Mouse (Mus musculus) kidney, embryonic 14.5 days (tissue): Measurements from ENCODE around the gene Smarcd1. TPM values are rescaled to one million over a fixed set of nuclear protein-coding genes. Genes with fewer than 3 reads are reported as not detected.
"Not testable (repeated sequence)": the region's sequence is repeated elsewhere in the genome, so short reads cannot be mapped to it uniquely, and the experiment has no call there.

Source experiments
- ATAC-seq: fragments of 200-750 bp; cut with Nextera tagmentation; 2 replicates; pipeline ENCODE4 v1.8.0; 2017; ENCODE audit warnings: moderate number of reproducible peaks, mild to moderate bottlenecking, moderate TSS enrichment, moderate library complexity; ENCODE audit not compliant: low FRiP score, low TSS enrichment
- H3K27ac ChIP-seq: fragments of 300-500 bp; sonication (generic); 2 replicates; pipeline ENCODE4 v1.5.1; 2014; ENCODE audit warnings: low read depth, mild to moderate bottlenecking, low read length, moderate library complexity, mixed read lengths
- H3K27me3 ChIP-seq: fragments of 300-500 bp; sonication (generic); 2 replicates; pipeline ENCODE4 v1.6.1; 2014; ENCODE audit warnings: mild to moderate bottlenecking, low read length; ENCODE audit not compliant: control insufficient read depth, insufficient read depth
- H3K36me3 ChIP-seq: fragments of 300-500 bp; sonication (generic); 2 replicates; pipeline ENCODE4 v1.6.1; 2014; ENCODE audit warnings: low read length, mixed read lengths; ENCODE audit not compliant: control insufficient read depth, insufficient read depth
- H3K4me1 ChIP-seq: fragments of 300-500 bp; sonication (generic); 2 replicates; pipeline ENCODE4 v1.6.1; 2014; ENCODE audit warnings: low read length, mixed read lengths; ENCODE audit not compliant: control insufficient read depth, insufficient read depth
- H3K4me2 ChIP-seq: fragments of 300-500 bp; sonication (generic); replicated peaks from 2 replicates; pipeline ENCODE4 v1.6.1; 2014; ENCODE audit warnings: low read depth, mild to moderate bottlenecking, low read length
- H3K4me3 ChIP-seq: fragments of 300-500 bp; sonication (generic); 2 replicates; pipeline ENCODE4 v1.5.1; 2014; ENCODE audit warnings: mild to moderate bottlenecking, low read length
- H3K9ac ChIP-seq: fragments of 300-500 bp; sonication (generic); 2 replicates; pipeline ENCODE4 v1.6.1; 2014; ENCODE audit warnings: low read depth, mild to moderate bottlenecking, low read length, moderate library complexity
- H3K9me3 ChIP-seq: fragments of 300-500 bp; sonication (generic); 2 replicates; pipeline ENCODE4 v1.6.1; 2016; ENCODE audit warnings: low read length; ENCODE audit not compliant: control insufficient read depth
- WGBS: fragments of 180-500 bp; shearing (Covaris S2); extraction: QIAGEN DNeasy Blood & Tissue Kit; methylation state at CpG from one replicate; pipeline ENCODE4 v1.1.7; 2014; 5-methylcytosine and 5-hydroxymethylcytosine counted together
- polyA plus RNA-seq: library from polyadenylated mRNA; unstranded; fragments of >200 nt; fragmentation: Nextera tagmentation; extraction: Ambion mirVana; gene quantifications from 2 replicates; pipeline ENCODE4 v1.2.1, GENCODE M21; 2014

The Smarcd1 gene
- polyA plus RNA-seq, 1 experiment from 2014 or later = 74.2 TPM

- Histone ChIP-seq H3K4me3 (peak overlapping the region; percentile 98; the same call in 1 of the 2 replicates), H3K4me1 (peaks cover 30% of the 10 kb centered on the region), H3K27ac (peak overlapping the region; percentile 95), H3K9ac (peak overlapping the region; percentile 29; the same call in 1 of the 2 replicates), H3K36me3 (peaks cover 15% of the 10 kb centered on the region), H3K4me2 (peak overlapping the region; percentile 45; the same call in 1 of the 2 replicates), H3K9me3 (no peaks in the 10 kb centered on the region), H3K27me3 (no peaks in the 10 kb centered on the region)
- no peak for ATAC-seq
- 15% methylated on average over 11 of the region's 11 CpGs for WGBS
Measured at GRCm38 (mm10) chr15:99723515-99724291, 21.8 kb downstream of the Smarcd1 start.

- H3K27ac ChIP-seq = peak overlapping the region; percentile 95
- peak overlapping the region; percentile 98; the same call in 1 of the 2 replicates for H3K4me3 ChIP-seq
- no peaks in the 10 kb centered on the region for H3K9me3 ChIP-seq
- 3% methylated on average over 16 of the region's 16 CpGs for WGBS
- peaks cover 30% of the 10 kb centered on the region for H3K4me1 ChIP-seq
- H3K36me3 ChIP-seq = peaks cover 19% of the 10 kb centered on the region
- H3K4me2 ChIP-seq = peak overlapping the region; percentile 45
- ATAC-seq = peak; percentile 63
- H3K27me3 ChIP-seq = no peaks in the 10 kb centered on the region
- peak overlapping the region; percentile 32; the same call in 1 of the 2 replicates for H3K9ac ChIP-seq
Measured at GRCm38 (mm10) chr15:99724292-99725021, 22.5 kb downstream of the Smarcd1 start.

GRCm38 (mm10) chr15:99725341-99726155 is 23.6 kb downstream of the Smarcd1 start, which contains the start of gene Cox14:
Gene Cox14, plus strand, starts transcription at chr15:99725618.
- Histone ChIP-seq H3K4me1 (peaks cover 30% of the 10 kb centered on the region), H3K4me2 (peak within 1 kb of the TSS; percentile 76), H3K9me3 (no peaks in the 10 kb centered on the region), H3K4me3 (peak within 1 kb of the TSS; percentile 98), H3K36me3 (peaks cover 20% of the 10 kb centered on the region), H3K27ac (peak within 1 kb of the TSS; percentile 95), H3K9ac (peak within 1 kb of the TSS; percentile 93), H3K27me3 (no peaks in the 10 kb centered on the region)
- under 1% methylated on average over 46 of the region's 68 CpGs for WGBS
- ATAC-seq = peak; percentile 92

GRCm38 (mm10) chr15:99726549-99726948 is 24.6 kb downstream of the Smarcd1 start:
- Histone ChIP-seq H3K36me3 (peaks cover 20% of the 10 kb centered on the region), H3K4me2 (peak overlapping the region; percentile 76), H3K4me1 (peaks cover 30% of the 10 kb centered on the region), H3K9me3 (no peaks in the 10 kb centered on the region), H3K4me3 (peak overlapping the region; percentile 98), H3K9ac (peak overlapping the region; percentile 93; the same call in 1 of the 2 replicates), H3K27me3 (no peaks in the 10 kb centered on the region), H3K27ac (peak overlapping the region; percentile 95; the same call in 1 of the 2 replicates)
- 75% methylated on average over 2 of the region's 2 CpGs for WGBS
- ATAC-seq = no peak

GRCm38 (mm10) chr15:99727039-99727438 is 25.1 kb downstream of the Smarcd1 start:
- not testable (repeated sequence) for H3K9me3 ChIP-seq, H3K9ac ChIP-seq, H3K4me2 ChIP-seq, H3K27ac ChIP-seq, H3K27me3 ChIP-seq, ATAC-seq, H3K4me3 ChIP-seq
- Histone ChIP-seq H3K36me3 (peaks cover 20% of the 10 kb centered on the region), H3K4me1 (peaks cover 28% of the 10 kb centered on the region)
- WGBS = 91% methylated on average over 4 of the region's 5 CpGs

GRCm38 (mm10) chr15:99727525-99727924 is 25.6 kb downstream of the Smarcd1 start:
- Histone ChIP-seq H3K9ac (no peak overlapping the region), H3K27me3 (no peaks in the 10 kb centered on the region), H3K27ac (no peak overlapping the region), H3K4me1 (peaks cover 28% of the 10 kb centered on the region), H3K4me3 (no peak overlapping the region), H3K36me3 (peaks cover 20% of the 10 kb centered on the region), H3K9me3 (no peaks in the 10 kb centered on the region), H3K4me2 (no peak overlapping the region)
- no peak for ATAC-seq
- 96% methylated on average over 12 of the region's 12 CpGs for WGBS

- WGBS = 97% methylated on average over 5 of the region's 5 CpGs
- no peak overlapping the region for H3K4me3 ChIP-seq
- H3K36me3 ChIP-seq = peaks cover 23% of the 10 kb centered on the region
- H3K4me2 ChIP-seq = no peak overlapping the region
- no peak overlapping the region for H3K27ac ChIP-seq
- H3K27me3 ChIP-seq = no peaks in the 10 kb centered on the region
- ATAC-seq = no peak
- no peak overlapping the region for H3K9ac ChIP-seq
- peaks cover 23% of the 10 kb centered on the region for H3K4me1 ChIP-seq
- H3K9me3 ChIP-seq = no peaks in the 10 kb centered on the region
Measured at GRCm38 (mm10) chr15:99728211-99728610, 26.3 kb downstream of the Smarcd1 start.

- no peaks in the 10 kb centered on the region for H3K27me3 ChIP-seq
- peaks cover 23% of the 10 kb centered on the region for H3K36me3 ChIP-seq
- no peak overlapping the region for H3K4me2 ChIP-seq
- H3K4me3 ChIP-seq = no peak overlapping the region
- H3K27ac ChIP-seq = no peak overlapping the region
- no peaks in the 10 kb centered on the region for H3K9me3 ChIP-seq
- H3K9ac ChIP-seq = no peak overlapping the region
- 95% methylated on average over 3 of the region's 4 CpGs for WGBS
- peaks cover 13% of the 10 kb centered on the region; the same call in 1 of the 2 replicates for H3K4me1 ChIP-seq
- ATAC-seq = no peak
Measured at GRCm38 (mm10) chr15:99729056-99729783, 27.3 kb downstream of the Smarcd1 start.
